Mouse (Mus musculus): Measurements from ENCODE around the gene Nudt16. TPM values are rescaled to one million over a fixed set of nuclear protein-coding genes. Genes with fewer than 3 reads are reported as not detected.

Nudt16 gene
- 6.7 TPM for polyA plus RNA-seq (2014; fragmentation: Illumina TruSeq; extraction: RNeasy Lipid Tissue Mini Kit (QIAGEN cat#74804); ENCODE audit: low read depth, low replicate concordance)

GRCm38 (mm10) chr9:105131253-105132001, at the start of gene Nudt16:
Nudt16 (minus strand) TSS chr9:105131824.

GRCm38 (mm10) chr9:105144992-105145391, 13.4 kb upstream of the Nudt16 start, which contains the start of gene 1700080E11Rik:
1700080E11Rik (minus strand) TSS chr9:105145092.

Other genes starting within 250 kb of the Nudt16 start
- gene Mrpl3, start 78.6 kb downstream of the Nudt16 start, polyA plus RNA-seq (2014; fragmentation: Illumina TruSeq; extraction: RNeasy Lipid Tissue Mini Kit (QIAGEN cat#74804); ENCODE audit: low read depth, low replicate concordance): 131 TPM
- gene 1700080E11Rik, start 13.3 kb upstream of the Nudt16 start, polyA plus RNA-seq (2014; fragmentation: Illumina TruSeq; extraction: RNeasy Lipid Tissue Mini Kit (QIAGEN cat#74804); ENCODE audit: low read depth, low replicate concordance): not detected

Data from heart, adult 10 weeks (tissue).